Mouse (Mus musculus) lung, postnatal 0 days (tissue): ENCODE data around the gene Snf8.

Experiments used
- CTCF ChIP-seq: IDR thresholded peaks from 2 replicates; pipeline ENCODE4 v1.5.1; 2016; ENCODE audit warnings: antibody characterized with exemption, mild to moderate bottlenecking
- EP300 ChIP-seq: IDR thresholded peaks from 2 replicates; pipeline ENCODE4 v1.6.1; 2016; ENCODE audit warnings: antibody characterized with exemption, mild to moderate bottlenecking, control low read depth

DNA sequence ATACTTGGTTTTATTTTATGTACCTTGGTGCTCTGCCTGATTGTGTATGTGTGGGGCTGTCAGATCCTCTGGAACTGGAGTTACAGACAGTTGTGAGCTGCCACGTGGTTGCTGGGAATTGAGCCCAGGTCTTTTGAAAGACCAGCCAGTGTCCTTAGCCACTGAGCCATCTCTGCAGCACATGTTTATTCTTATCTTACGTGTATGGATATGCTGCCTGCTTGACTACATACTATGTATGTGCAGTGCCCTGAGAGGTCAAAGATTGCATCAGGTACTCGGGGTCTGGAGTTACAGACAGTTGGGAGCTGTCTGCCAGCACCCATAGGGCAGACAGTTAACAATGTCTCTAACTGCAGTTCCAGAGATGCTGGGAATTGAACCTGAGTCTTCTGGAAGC, 48.0 kb downstream of the Snf8 start:
- no peak for TF ChIP-seq EP300
- no peak for TF ChIP-seq CTCF
